Mouse (Mus musculus) neural tube, embryonic 12.5 days (tissue): Measurements from ENCODE around the gene Epo. TPM values are rescaled to one million over a fixed set of nuclear protein-coding genes. Genes with fewer than 3 reads are reported as not detected.
A peak's percentile ranks its signal among the peaks of the same experiment; 100 is the strongest.

Experiments
- ATAC-seq: fragments of 200-750 bp; cut with Nextera tagmentation; 2 replicates; pipeline ENCODE4 v1.8.0; 2017; ENCODE audit warnings: low read depth, mild to moderate bottlenecking, moderate TSS enrichment, moderate library complexity; ENCODE audit not compliant: low FRiP score
- H3K27ac ChIP-seq: fragments of 300-500 bp; sonication (generic); 2 replicates; pipeline ENCODE4 v1.5.1; 2016
- H3K27me3 ChIP-seq: fragments of 300-500 bp; sonication (generic); replicated peaks from 2 replicates; pipeline ENCODE4 v1.6.1; 2016; ENCODE audit warnings: mild to moderate bottlenecking
- H3K36me3 ChIP-seq: fragments of 300-500 bp; sonication (generic); 2 replicates; pipeline ENCODE4 v1.6.1; 2016; ENCODE audit warnings: mild to moderate bottlenecking
- H3K4me1 ChIP-seq: fragments of 300-500 bp; sonication (generic); 2 replicates; pipeline ENCODE4 v1.6.1; 2016
- H3K4me2 ChIP-seq: fragments of 300-500 bp; sonication (generic); replicated peaks from 2 replicates; pipeline ENCODE4 v1.6.1; 2016; ENCODE audit warnings: mild to moderate bottlenecking
- H3K4me3 ChIP-seq: fragments of 300-500 bp; sonication (generic); 2 replicates; pipeline ENCODE4 v1.5.1; 2016
- H3K9ac ChIP-seq: fragments of 300-500 bp; sonication (generic); 2 replicates; pipeline ENCODE4 v1.6.1; 2016; ENCODE audit warnings: mild to moderate bottlenecking
- H3K9me3 ChIP-seq: fragments of 300-500 bp; sonication (generic); 2 replicates; pipeline ENCODE4 v1.6.1; 2016; ENCODE audit warnings: mild to moderate bottlenecking
- WGBS: fragments of 180-500 bp; shearing (Covaris S2); methylation state at CpG from one replicate; pipeline ENCODE4 v1.1.7; 2016; 5-methylcytosine and 5-hydroxymethylcytosine counted together
- polyA plus RNA-seq: library from polyadenylated mRNA; unstranded; fragments of >200 nt; fragmentation: Nextera tagmentation; extraction: Ambion mirVana; gene quantifications from 2 replicates; pipeline ENCODE4 v1.2.1, GENCODE M21; 2016

Gene Epo
- polyA plus RNA-seq, 1 experiment from 2014 or later, result not detected

DNA sequence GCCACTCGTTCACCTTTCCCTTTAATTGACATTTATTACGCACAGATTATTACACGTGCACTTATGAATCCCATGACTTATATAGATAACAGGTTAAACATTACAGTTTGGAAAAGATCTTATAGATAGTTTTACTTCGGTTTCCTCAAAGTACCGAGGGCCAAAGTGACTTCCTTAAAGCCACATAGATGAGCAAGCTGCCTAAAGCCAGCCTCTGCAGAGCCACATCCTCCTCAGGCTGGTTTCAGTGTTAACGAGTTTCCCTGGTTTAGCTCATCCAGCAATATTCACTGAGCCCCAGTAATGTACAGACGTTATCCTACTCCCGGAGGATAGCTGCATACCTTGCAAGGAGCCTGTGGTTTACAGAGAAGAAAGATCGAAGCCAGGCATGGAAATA is 2.3 kb upstream of the Epo start:
- H3K4me3 ChIP-seq, result no peak overlapping the region
- no peak overlapping the region for H3K9ac ChIP-seq
- H3K4me1 ChIP-seq, result peaks cover 6% of the 10 kb centered on the region
- no peaks in the 10 kb centered on the region for H3K36me3 ChIP-seq
- H3K4me2 ChIP-seq, result no peak overlapping the region
- 84% methylated on average over 9 of the region's 9 CpGs for WGBS
- no peaks in the 10 kb centered on the region for H3K27me3 ChIP-seq
- no peak overlapping the region for H3K27ac ChIP-seq
- no peak for ATAC-seq
- no peaks in the 10 kb centered on the region for H3K9me3 ChIP-seq

- Histone ChIP-seq H3K27me3 (no peaks in the 10 kb centered on the region), H3K36me3 (peaks cover 1% of the 10 kb centered on the region), H3K27ac (no peak overlapping the region), H3K4me1 (peaks cover 12% of the 10 kb centered on the region), H3K9ac (no peak overlapping the region), H3K4me2 (no peak overlapping the region), H3K4me3 (no peak overlapping the region), H3K9me3 (no peaks in the 10 kb centered on the region)
- WGBS, result 96% methylated on average over 3 of the region's 3 CpGs
- ATAC-seq, result no peak
Observed at GRCm38 (mm10) chr5:137534762-137535161, 1.7 kb upstream of the Epo start.

DNA sequence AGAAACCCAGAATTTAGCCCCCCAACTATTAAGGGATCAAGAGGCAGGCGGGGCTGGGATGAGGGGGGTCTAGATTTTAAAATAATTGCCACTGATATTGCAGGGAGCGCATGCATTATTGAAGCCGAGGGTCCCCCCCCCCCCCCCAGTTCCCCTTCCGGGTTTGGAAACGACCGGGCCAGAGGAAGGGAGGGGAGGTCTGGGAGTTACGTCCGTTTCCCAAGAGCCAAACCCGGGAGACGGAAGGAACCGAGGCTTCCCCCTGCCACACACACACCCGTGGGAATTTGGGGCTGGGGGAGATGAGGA is 280 bp downstream of the Epo start:
- H3K9ac ChIP-seq, result peak overlapping the region; percentile 91
- H3K36me3 ChIP-seq, result peaks cover 21% of the 10 kb centered on the region
- no peaks in the 10 kb centered on the region for H3K9me3 ChIP-seq
- no peaks in the 10 kb centered on the region for H3K27me3 ChIP-seq
- H3K4me1 ChIP-seq, result peaks cover 25% of the 10 kb centered on the region
- peak overlapping the region; percentile 95 for H3K27ac ChIP-seq
- ATAC-seq, result peak; percentile 17; the same call in 1 of the 2 replicates
- H3K4me2 ChIP-seq, result peak overlapping the region; percentile 91
- H3K4me3 ChIP-seq, result peak overlapping the region; percentile 93
- WGBS, result 1% methylated on average over 12 of the region's 12 CpGs

DNA sequence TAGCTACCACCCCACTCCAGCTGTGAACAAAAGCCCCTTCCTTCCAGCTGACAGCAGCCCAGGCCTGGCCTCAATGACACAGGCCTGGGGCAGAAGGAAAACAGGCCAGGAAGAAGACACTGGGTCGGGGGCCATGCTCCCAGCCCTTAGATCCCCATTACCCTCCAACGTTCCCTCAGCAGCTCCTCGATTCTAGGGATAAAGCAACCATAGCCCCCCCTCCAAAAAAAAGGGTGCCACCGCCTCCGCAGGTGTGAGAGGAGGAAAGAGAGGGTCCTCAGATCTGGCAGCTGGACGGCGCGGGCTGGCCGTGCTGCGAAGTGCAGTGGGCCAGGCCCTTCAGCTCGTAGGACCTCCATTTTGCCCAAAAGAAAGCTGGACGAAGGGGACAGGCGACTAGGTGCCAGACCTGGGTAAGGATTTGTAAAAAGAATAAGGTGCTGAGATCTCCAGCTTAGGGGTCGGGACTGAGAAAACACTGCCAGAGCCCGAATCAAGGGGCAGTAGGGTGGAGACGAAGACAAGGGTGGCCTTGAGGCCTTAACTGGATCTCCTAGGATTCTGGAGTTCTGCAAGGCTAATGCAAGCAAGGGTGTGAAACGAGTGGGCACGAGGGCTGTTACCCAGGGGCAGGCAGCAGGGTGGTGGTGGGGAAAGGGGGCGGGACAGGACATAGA is 773 bp downstream of the Epo start:
- H3K27me3 ChIP-seq, result no peaks in the 10 kb centered on the region
- no peaks in the 10 kb centered on the region for H3K9me3 ChIP-seq
- peaks cover 26% of the 10 kb centered on the region for H3K36me3 ChIP-seq
- peak overlapping the region; percentile 95 for H3K27ac ChIP-seq
- H3K4me3 ChIP-seq, result peak overlapping the region; percentile 93
- peaks cover 27% of the 10 kb centered on the region for H3K4me1 ChIP-seq
- no peak for ATAC-seq
- peak overlapping the region; percentile 91 for H3K4me2 ChIP-seq
- H3K9ac ChIP-seq, result peak overlapping the region; percentile 91
- under 1% methylated on average over 19 of the region's 19 CpGs for WGBS

DNA sequence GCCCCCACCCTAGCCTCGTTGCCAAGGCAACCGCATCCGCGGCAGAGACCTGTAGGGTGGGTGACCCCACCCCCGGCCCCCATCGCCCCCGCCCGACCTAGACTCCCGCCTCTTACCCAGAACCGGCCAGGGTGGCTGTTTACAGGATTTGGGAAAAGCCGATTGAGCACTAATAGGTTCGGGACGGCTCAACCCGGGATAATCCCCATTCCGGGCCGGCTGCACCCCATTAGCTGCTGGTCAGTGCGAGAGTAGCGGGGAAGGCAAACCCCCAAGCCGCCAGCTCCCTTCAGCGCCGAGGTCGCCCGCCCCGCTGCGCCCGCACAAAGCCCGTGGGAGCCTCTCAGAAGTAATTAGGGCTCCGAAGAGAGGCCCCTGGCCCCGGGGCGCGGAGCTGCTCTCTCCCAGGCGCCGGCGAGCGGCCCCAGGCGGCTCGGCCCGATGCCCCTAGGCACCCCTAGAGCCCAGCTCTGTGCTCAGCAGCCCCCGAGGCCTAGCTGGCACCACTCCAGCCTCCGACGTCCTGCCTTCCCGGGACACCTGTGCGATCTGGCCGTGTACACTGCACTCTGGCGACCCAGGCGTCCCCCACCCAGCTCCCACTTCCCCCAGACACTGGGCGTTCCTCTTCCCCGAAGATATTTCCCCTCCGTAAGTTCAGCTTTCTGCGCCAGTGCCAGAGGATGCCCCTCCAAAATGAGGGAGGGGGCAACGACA is 1.5 kb downstream of the Epo start:
- ATAC-seq, result peak; percentile 29
- under 1% methylated on average over 49 of the region's 51 CpGs for WGBS
- peaks cover 29% of the 10 kb centered on the region for H3K4me1 ChIP-seq

DNA sequence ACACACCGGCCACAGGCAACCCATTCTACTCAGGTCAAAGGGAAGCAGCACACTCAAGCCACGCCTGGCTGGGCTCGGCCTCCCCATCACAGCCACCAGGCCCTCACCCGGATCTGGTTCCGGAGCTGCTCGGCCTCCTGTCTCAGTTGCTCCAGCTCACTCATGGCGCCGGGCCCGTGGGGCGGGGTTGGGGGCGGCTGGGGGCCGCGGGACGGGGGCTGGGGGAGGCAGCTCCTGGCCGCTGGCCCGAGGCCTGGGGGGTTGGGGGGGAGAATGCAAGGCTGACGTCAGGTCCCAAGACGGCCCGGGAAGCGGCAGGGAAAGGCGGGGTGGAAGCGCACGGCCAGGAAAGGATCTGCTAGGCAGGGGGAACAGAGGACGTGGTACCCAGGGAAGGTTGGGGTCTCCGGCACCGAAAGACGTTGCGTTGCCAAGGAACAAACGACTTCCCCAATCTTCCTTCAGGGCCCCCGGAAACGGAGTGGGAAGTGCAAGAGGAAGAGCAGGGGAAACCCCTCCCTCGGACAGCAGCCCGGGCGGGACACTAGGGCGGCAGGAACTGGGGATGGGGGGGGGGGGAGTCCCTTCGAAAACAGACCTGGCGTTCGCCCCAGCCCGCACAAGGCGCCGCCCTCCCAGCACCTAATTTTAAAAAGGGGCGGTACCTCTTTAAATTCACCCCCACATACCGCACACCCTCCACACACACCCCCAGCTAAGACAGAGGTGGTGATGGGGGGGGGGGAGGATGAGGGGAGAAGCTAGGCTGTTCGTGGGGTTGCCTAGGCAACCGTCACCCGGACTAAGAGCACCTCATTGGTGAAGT is 2.2 kb downstream of the Epo start:
- peak overlapping the region; percentile 95 for H3K27ac ChIP-seq

More for the DNA sequence above, 1.5 kb downstream of the Epo start:
- Histone ChIP-seq H3K9ac (peak overlapping the region; percentile 91), H3K4me2 (peak overlapping the region; percentile 91), H3K27ac (peak overlapping the region; percentile 95), H3K36me3 (peaks cover 31% of the 10 kb centered on the region), H3K9me3 (no peaks in the 10 kb centered on the region), H3K4me3 (peak overlapping the region; percentile 93), H3K27me3 (no peaks in the 10 kb centered on the region)

GRCm38 (mm10) chr5:137530075-137530474 is 3.0 kb downstream of the Epo start:
- Histone ChIP-seq H3K36me3 (peaks cover 45% of the 10 kb centered on the region), H3K4me1 (peaks cover 41% of the 10 kb centered on the region), H3K4me3 (peak overlapping the region; percentile 93), H3K9me3 (no peaks in the 10 kb centered on the region), H3K27me3 (no peaks in the 10 kb centered on the region), H3K9ac (peak overlapping the region; percentile 91), H3K4me2 (peak overlapping the region; percentile 91), H3K27ac (peak overlapping the region; percentile 95; the same call in 1 of the 2 replicates)
- no peak for ATAC-seq
- WGBS, result 77% methylated on average over 8 of the region's 8 CpGs

More for the DNA sequence above, 2.2 kb downstream of the Epo start:
- 1% methylated on average over 45 of the region's 46 CpGs for WGBS
- ATAC-seq, result peak; percentile 69
- H3K36me3 ChIP-seq, result peaks cover 38% of the 10 kb centered on the region
- H3K4me3 ChIP-seq, result peak overlapping the region; percentile 93
- H3K9me3 ChIP-seq, result no peaks in the 10 kb centered on the region
- peak overlapping the region; percentile 91 for H3K9ac ChIP-seq
- no peaks in the 10 kb centered on the region for H3K27me3 ChIP-seq
- peak overlapping the region; percentile 91 for H3K4me2 ChIP-seq
- H3K4me1 ChIP-seq, result peaks cover 35% of the 10 kb centered on the region

DNA sequence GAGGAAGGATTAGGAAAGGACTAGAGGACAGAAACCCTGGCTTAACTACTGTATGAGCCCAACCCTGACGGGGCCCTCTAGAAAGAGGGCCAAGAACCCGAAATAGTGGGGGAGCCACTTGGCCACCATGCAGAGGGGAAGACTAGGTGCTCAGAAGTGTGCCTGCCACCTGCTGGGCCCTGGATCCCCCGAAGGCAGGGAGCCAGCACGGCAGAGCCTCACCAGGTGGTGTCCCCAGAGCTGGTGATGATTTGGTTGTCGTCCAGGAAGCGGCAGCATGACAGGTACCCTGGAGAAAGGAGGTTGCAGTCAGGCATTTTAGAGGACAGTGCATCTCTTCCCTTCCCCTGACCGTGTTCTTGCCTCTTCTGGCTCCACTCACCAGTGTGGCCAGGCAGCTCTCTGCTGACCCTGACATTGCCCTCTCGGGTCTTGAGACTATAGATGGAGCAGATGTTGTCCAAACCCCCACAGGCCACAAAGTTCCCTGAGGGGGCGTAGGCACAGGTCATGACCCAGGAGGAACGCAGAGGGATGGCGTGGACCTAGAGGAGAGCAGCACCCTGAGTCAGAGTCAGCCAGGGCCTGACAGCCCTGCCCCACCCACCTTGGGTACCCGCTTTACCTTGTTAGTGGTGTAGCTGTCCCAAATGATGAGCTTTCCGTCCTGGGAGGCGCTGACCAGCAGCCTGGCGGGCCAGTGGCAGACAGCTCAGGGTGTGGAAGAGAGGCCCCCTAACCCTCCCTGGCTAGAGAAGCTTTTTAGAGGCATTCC is 3.6 kb downstream of the Epo start:
- Histone ChIP-seq H3K4me1 (peaks cover 41% of the 10 kb centered on the region), H3K4me2 (peak overlapping the region; percentile 91), H3K4me3 (no peak overlapping the region), H3K27ac (no peak overlapping the region), H3K9ac (no peak overlapping the region), H3K36me3 (peaks cover 51% of the 10 kb centered on the region), H3K27me3 (no peaks in the 10 kb centered on the region), H3K9me3 (no peaks in the 10 kb centered on the region)
- no peak for ATAC-seq
- 74% methylated on average over 15 of the region's 15 CpGs for WGBS

GRCm38 (mm10) chr5:137528247-137528968 is 4.6 kb downstream of the Epo start:
- no peak overlapping the region for H3K4me3 ChIP-seq
- H3K27ac ChIP-seq, result no peak overlapping the region
- H3K4me1 ChIP-seq, result peaks cover 41% of the 10 kb centered on the region
- H3K4me2 ChIP-seq, result no peak overlapping the region
- WGBS, result 88% methylated on average over 22 of the region's 22 CpGs
- H3K27me3 ChIP-seq, result no peaks in the 10 kb centered on the region
- H3K9ac ChIP-seq, result no peak overlapping the region
- H3K36me3 ChIP-seq, result peaks cover 61% of the 10 kb centered on the region
- no peaks in the 10 kb centered on the region for H3K9me3 ChIP-seq
- ATAC-seq, result no peak

DNA sequence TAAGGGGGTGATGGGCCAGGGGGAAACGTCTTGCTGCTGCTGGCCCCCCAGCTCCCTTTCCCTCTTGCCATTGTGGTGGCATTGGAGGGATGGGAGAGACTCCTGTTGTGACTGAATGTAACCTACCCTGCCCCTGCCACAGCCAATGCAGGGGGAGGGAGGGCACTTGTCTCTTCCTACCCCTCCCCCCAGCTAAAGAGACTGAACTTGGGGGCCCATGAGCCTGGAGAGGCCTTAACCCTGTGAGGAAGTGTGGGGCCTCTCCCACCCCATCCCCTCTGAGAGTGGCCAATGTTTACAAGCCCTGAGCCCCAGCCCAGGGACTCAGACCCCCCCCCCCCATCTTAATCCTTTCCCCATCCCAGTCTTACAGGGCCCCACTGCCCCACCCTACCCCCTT is 5.6 kb downstream of the Epo start:
- no peak for ATAC-seq
- Histone ChIP-seq H3K9ac (no peak overlapping the region), H3K27ac (no peak overlapping the region), H3K9me3 (no peaks in the 10 kb centered on the region), H3K4me3 (no peak overlapping the region), H3K27me3 (no peaks in the 10 kb centered on the region), H3K36me3 (peaks cover 71% of the 10 kb centered on the region), H3K4me2 (no peak overlapping the region), H3K4me1 (peaks cover 41% of the 10 kb centered on the region)
- WGBS, result 54% methylated on average over 1 of the region's 1 CpGs

DNA sequence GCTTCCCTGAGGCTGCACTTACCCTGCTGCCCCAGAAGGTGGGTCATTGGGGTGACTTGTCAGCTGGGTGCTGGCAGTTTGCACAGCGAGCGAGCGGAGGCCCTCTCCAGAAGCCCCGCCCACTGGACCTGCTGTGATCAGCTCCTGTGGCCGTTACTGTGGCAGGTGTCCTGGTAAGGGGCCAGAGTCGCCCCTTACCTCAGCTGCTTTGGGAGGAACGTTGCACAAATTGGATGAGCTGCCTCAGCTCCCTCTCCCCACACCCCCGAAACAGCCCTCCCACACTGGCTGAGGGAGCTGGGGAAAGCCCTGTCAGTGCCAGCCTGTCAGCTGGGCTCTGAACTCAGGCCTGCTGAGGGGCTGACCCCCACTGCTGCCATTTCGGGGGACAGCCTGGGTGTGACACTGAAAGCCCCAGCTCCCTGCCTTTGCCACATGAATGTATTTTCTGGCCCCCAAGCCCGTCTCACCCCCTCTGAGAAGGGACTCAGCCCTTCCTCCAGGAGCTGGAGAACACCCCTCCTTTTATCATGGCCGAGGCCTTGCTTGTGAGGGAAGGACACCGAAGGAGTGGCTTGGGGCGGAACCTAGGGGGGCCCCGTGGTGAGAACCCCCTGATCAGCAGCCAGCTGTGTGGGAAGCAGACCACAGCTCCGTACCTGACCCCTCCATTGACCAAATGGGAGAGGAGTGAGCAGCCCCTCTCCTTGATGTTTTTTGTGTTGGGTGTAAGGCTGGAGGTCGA is 6.7 kb downstream of the Epo start:
- Histone ChIP-seq H3K4me1 (peaks cover 38% of the 10 kb centered on the region), H3K4me2 (no peak overlapping the region), H3K36me3 (peaks cover 82% of the 10 kb centered on the region), H3K27ac (0 out of 2 replicates have a peak overlapping the region, but pooled peaks have one; percentile 15), H3K9me3 (no peaks in the 10 kb centered on the region), H3K9ac (no peak overlapping the region), H3K27me3 (no peaks in the 10 kb centered on the region), H3K4me3 (no peak overlapping the region)
- 47% methylated on average over 16 of the region's 16 CpGs for WGBS
- no peak for ATAC-seq
